Mouse (Mus musculus) midbrain, embryonic 15.5 days (tissue): ENCODE results near the gene Rasd1. TPM values are rescaled to one million over a fixed set of nuclear protein-coding genes. Genes with fewer than 3 reads are reported as not detected.

ENCODE experiments used
- ATAC-seq: fragments of 200-750 bp; cut with Nextera tagmentation; replicated peaks from 2 replicates; pipeline ENCODE4 v1.8.0; 2017; ENCODE audit warnings: moderate TSS enrichment
- H3K27ac ChIP-seq: fragments of 300-500 bp; sonication (generic); 2 replicates; pipeline ENCODE4 v1.5.1; 2015; ENCODE audit warnings: mild to moderate bottlenecking, inconsistent platforms
- H3K27me3 ChIP-seq: fragments of 300-500 bp; sonication (generic); replicated peaks from 2 replicates; pipeline ENCODE4 v1.6.1; 2015; ENCODE audit warnings: inconsistent platforms
- H3K36me3 ChIP-seq: fragments of 300-500 bp; sonication (generic); replicated peaks from 2 replicates; pipeline ENCODE4 v1.6.1; 2015; ENCODE audit warnings: inconsistent platforms
- H3K4me1 ChIP-seq: fragments of 300-500 bp; sonication (generic); 2 replicates; pipeline ENCODE4 v1.6.1; 2015; ENCODE audit warnings: inconsistent platforms
- H3K4me2 ChIP-seq: fragments of 300-500 bp; sonication (generic); 2 replicates; pipeline ENCODE4 v1.6.1; 2015; ENCODE audit warnings: inconsistent platforms, mild to moderate bottlenecking, moderate library complexity
- H3K4me3 ChIP-seq: fragments of 300-500 bp; sonication (generic); 2 replicates; pipeline ENCODE4 v1.5.1; 2015; ENCODE audit warnings: mild to moderate bottlenecking, inconsistent platforms
- H3K9ac ChIP-seq: fragments of 300-500 bp; sonication (generic); 2 replicates; pipeline ENCODE4 v1.6.1; 2015; ENCODE audit warnings: mild to moderate bottlenecking, inconsistent platforms
- H3K9me3 ChIP-seq: fragments of 300-500 bp; sonication (generic); 2 replicates; pipeline ENCODE4 v1.6.1; 2016; ENCODE audit warnings: inconsistent platforms
- WGBS: fragments of 180-500 bp; shearing (Covaris S2); methylation state at CpG from one replicate; pipeline ENCODE4 v1.1.7; 2015; ENCODE audit warnings: mixed read lengths; 5-methylcytosine and 5-hydroxymethylcytosine counted together
- polyA plus RNA-seq: library from polyadenylated mRNA; unstranded; fragments of >200 nt; fragmentation: Nextera tagmentation; extraction: Ambion mirVana; gene quantifications from 2 replicates; pipeline ENCODE4 v1.2.1, GENCODE M21; 2015

Rasd1 gene
- polyA plus RNA-seq, 1 experiment from 2014 or later: 1.2 TPM

- no peak for ATAC-seq
- Histone ChIP-seq H3K4me3 (no peak overlapping the region), H3K9me3 (no peaks in the 10 kb centered on the region), H3K4me1 (no peaks in the 10 kb centered on the region), H3K9ac (no peak overlapping the region), H3K27ac (no peak overlapping the region), H3K36me3 (no peaks in the 10 kb centered on the region), H3K27me3 (no peaks in the 10 kb centered on the region), H3K4me2 (no peak overlapping the region)
- WGBS: 25% methylated on average over 7 of the region's 7 CpGs
Measured at GRCm38 (mm10) chr11:59921265-59921664, 43.5 kb downstream of the Rasd1 start.

- Histone ChIP-seq H3K4me3 (no peak overlapping the region), H3K27ac (no peak overlapping the region), H3K36me3 (no peaks in the 10 kb centered on the region), H3K9ac (no peak overlapping the region), H3K4me1 (no peaks in the 10 kb centered on the region), H3K4me2 (no peak overlapping the region), H3K27me3 (no peaks in the 10 kb centered on the region), H3K9me3 (no peaks in the 10 kb centered on the region)
- 75% methylated on average over 5 of the region's 5 CpGs for WGBS
- no peak for ATAC-seq
Measured at GRCm38 (mm10) chr11:59920331-59920730, 44.4 kb downstream of the Rasd1 start.

GRCm38 (mm10) chr11:59919401-59919800, 45.3 kb downstream of the Rasd1 start:
- Histone ChIP-seq H3K27me3 (no peaks in the 10 kb centered on the region), H3K27ac (no peak overlapping the region), H3K4me2 (no peak overlapping the region), H3K4me3 (no peak overlapping the region), H3K9me3 (no peaks in the 10 kb centered on the region), H3K36me3 (no peaks in the 10 kb centered on the region), H3K9ac (no peak overlapping the region), H3K4me1 (no peaks in the 10 kb centered on the region)
- 61% methylated on average over 3 of the region's 3 CpGs for WGBS
- ATAC-seq: no peak

GRCm38 (mm10) chr11:59918014-59918413, 46.7 kb downstream of the Rasd1 start:
- H3K4me1 ChIP-seq: no peaks in the 10 kb centered on the region
- no peak overlapping the region for H3K27ac ChIP-seq
- no peak for ATAC-seq
- no peaks in the 10 kb centered on the region for H3K36me3 ChIP-seq
- no peaks in the 10 kb centered on the region for H3K27me3 ChIP-seq
- no peak overlapping the region for H3K4me2 ChIP-seq
- 55% methylated on average over 4 of the region's 4 CpGs for WGBS
- no peaks in the 10 kb centered on the region for H3K9me3 ChIP-seq
- no peak overlapping the region for H3K9ac ChIP-seq
- no peak overlapping the region for H3K4me3 ChIP-seq

- H3K9ac ChIP-seq: no peak overlapping the region
- WGBS: 88% methylated on average over 4 of the region's 4 CpGs
- no peaks in the 10 kb centered on the region for H3K27me3 ChIP-seq
- H3K4me3 ChIP-seq: no peak overlapping the region
- H3K36me3 ChIP-seq: no peaks in the 10 kb centered on the region
- H3K27ac ChIP-seq: no peak overlapping the region
- no peaks in the 10 kb centered on the region for H3K9me3 ChIP-seq
- H3K4me2 ChIP-seq: no peak overlapping the region
- H3K4me1 ChIP-seq: no peaks in the 10 kb centered on the region
- no peak for ATAC-seq
Measured at GRCm38 (mm10) chr11:59913702-59914101, 51.0 kb downstream of the Rasd1 start.

Other genes with a start within 250 kb of the Rasd1 start
- gene Pld6, start 177.3 kb downstream of the Rasd1 start, polyA plus RNA-seq: 13.3 and 13.7 TPM in 2 replicates
- gene Flcn, start 154.9 kb downstream of the Rasd1 start, polyA plus RNA-seq: 46.2 and 48.5 TPM in 2 replicates
- 77.6 and 78.2 TPM in 2 replicates for gene Nt5m, start 125.5 kb downstream of the Rasd1 start, polyA plus RNA-seq
- gene Cops3, start 125.1 kb downstream of the Rasd1 start, polyA plus RNA-seq: 180 and 183 TPM in 2 replicates
- 32.4 and 33.7 TPM in 2 replicates for gene Med9, start 16.7 kb downstream of the Rasd1 start, polyA plus RNA-seq
- gene Pemt, start 81.5 kb upstream of the Rasd1 start, polyA plus RNA-seq: 8.1 and 8.4 TPM in 2 replicates
- gene Rai1, start 140.1 kb upstream of the Rasd1 start, polyA plus RNA-seq: 34.2 and 34.7 TPM in 2 replicates